Mouse (Mus musculus): ENCODE data around the gene Mlf2. TPM values are rescaled to one million over a fixed set of nuclear protein-coding genes. Genes with fewer than 3 reads are reported as not detected.
"Not testable (repeated sequence)": the region's sequence is repeated elsewhere in the genome, so short reads cannot be mapped to it uniquely, and the experiment has no call there.

Gene Mlf2
- polyA plus RNA-seq, 1 experiment from 2014 or later = 396 TPM

DNA sequence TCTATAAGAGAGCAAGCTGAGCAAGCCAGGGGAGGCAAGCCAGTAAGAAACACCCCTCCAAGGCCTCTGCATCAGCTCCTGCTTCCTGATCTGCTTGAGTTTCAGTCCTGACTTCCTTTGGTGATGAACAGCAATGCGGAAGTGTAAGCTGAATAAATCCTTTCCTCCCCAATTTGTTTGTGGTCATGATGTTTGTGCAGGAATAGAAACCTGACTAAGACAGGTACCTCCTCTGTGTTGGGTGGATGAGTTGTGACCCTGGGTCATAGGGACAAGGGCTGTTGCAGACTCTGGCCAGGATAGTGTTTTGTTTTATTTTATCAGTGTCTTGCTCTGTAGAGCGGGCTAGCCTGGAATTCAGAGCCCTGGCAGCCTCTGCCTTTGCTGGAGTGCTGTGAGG is 37.1 kb upstream of the Mlf2 start:
- not testable (repeated sequence) for H3K9ac ChIP-seq (ENCODE audit: low read depth, low read length); H3K4me1 ChIP-seq (ENCODE audit: control insufficient read depth, insufficient read depth, low read length); H3K9me3 ChIP-seq (ENCODE audit: control insufficient read depth, low read length); ATAC-seq (ENCODE audit: low FRiP score, low TSS enrichment); H3K27ac ChIP-seq (ENCODE audit: low read depth, low read length); H3K4me3 ChIP-seq (ENCODE audit: low read length); H3K36me3 ChIP-seq (ENCODE audit: control insufficient read depth, insufficient read depth, low read length); H3K27me3 ChIP-seq (ENCODE audit: control insufficient read depth, insufficient read depth, low read length); H3K4me2 ChIP-seq (replicated peaks; ENCODE audit: low read depth, low read length)
- 66% methylated on average over 2 of the region's 2 CpGs for WGBS

DNA sequence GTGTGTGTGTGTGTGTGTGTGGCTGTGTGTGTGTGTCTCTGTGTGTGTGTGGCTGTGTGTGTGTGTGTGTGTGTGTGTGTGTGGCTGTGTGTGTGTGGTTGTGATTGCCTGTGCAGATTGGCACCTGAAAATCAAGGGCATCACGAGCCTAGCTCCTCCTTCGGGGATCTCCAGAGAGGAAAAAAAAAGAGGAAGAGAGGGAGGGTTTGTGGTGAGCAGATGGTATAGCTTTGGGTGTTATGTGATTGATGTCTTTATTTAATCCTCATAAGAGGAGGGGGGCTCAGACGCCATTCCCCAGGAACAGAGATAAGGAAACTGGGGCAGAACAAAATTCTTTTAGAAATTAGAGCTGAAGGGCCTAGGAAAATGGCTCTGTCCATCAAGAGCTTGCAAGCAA is 32.8 kb upstream of the Mlf2 start:
- WGBS = 48% methylated on average over 3 of the region's 3 CpGs
- no peak overlapping the region for H3K4me3 ChIP-seq (ENCODE audit: low read length)
- H3K27me3 ChIP-seq (ENCODE audit: control insufficient read depth, insufficient read depth, low read length) = no peaks in the 10 kb centered on the region
- no peaks in the 10 kb centered on the region for H3K9me3 ChIP-seq (ENCODE audit: control insufficient read depth, low read length)
- H3K27ac ChIP-seq (ENCODE audit: low read depth, low read length) = no peak overlapping the region
- no peaks in the 10 kb centered on the region for H3K4me1 ChIP-seq (ENCODE audit: control insufficient read depth, insufficient read depth, low read length)
- no peak for ATAC-seq (ENCODE audit: low FRiP score, low TSS enrichment)
- H3K36me3 ChIP-seq (ENCODE audit: control insufficient read depth, insufficient read depth, low read length) = no peaks in the 10 kb centered on the region
- no peak overlapping the region for H3K9ac ChIP-seq (ENCODE audit: low read depth, low read length)
- no peak overlapping the region for H3K4me2 ChIP-seq (replicated peaks; ENCODE audit: low read depth, low read length)

DNA sequence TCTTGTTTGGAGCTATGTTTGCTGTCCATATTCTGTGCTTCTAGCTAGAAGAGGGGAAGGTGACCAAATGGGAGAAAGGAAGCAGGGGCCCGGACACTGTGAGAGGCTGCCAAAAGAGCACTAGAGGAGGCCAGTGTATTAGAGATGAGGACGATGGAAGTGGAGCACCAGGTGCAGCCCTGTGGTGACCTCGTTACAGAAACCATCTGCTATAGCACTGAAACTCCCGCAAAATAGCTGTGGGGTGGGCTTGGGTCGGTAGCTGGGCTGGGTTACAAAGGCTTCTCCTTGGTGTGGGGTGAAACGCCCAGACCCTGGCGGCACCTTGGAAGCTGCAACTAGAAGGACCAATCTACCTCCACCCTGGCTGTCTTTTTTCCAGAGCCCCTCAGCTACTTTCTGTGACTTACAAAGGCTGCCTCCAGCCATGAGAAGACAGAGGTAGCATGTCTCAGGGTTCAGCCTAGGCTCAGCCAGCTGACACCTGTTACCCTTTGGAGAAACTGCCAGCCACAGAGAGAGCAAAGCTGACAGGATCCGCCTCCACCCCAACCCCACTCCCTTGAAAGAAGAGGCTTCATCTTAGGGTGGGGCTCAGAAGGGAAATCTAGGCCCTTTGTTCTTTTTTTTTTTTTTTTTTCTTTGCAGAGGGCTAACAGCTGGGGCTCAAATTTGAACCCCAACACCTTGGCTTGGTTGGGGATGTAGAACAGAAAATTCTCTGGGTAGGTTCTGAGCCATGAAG is 31.0 kb upstream of the Mlf2 start:
- H3K4me2 ChIP-seq (replicated peaks; ENCODE audit: low read depth, low read length) = no peak overlapping the region
- H3K9me3 ChIP-seq (ENCODE audit: control insufficient read depth, low read length) = no peaks in the 10 kb centered on the region
- peaks cover 8% of the 10 kb centered on the region for H3K4me1 ChIP-seq (ENCODE audit: control insufficient read depth, insufficient read depth, low read length)
- no peak overlapping the region for H3K27ac ChIP-seq (ENCODE audit: low read depth, low read length)
- no peak for ATAC-seq (ENCODE audit: low FRiP score, low TSS enrichment)
- no peak overlapping the region for H3K4me3 ChIP-seq (ENCODE audit: low read length)
- no peak overlapping the region for H3K9ac ChIP-seq (ENCODE audit: low read depth, low read length)
- WGBS = 62% methylated on average over 8 of the region's 8 CpGs
- H3K27me3 ChIP-seq (ENCODE audit: control insufficient read depth, insufficient read depth, low read length) = no peaks in the 10 kb centered on the region
- H3K36me3 ChIP-seq (ENCODE audit: control insufficient read depth, insufficient read depth, low read length) = no peaks in the 10 kb centered on the region

DNA sequence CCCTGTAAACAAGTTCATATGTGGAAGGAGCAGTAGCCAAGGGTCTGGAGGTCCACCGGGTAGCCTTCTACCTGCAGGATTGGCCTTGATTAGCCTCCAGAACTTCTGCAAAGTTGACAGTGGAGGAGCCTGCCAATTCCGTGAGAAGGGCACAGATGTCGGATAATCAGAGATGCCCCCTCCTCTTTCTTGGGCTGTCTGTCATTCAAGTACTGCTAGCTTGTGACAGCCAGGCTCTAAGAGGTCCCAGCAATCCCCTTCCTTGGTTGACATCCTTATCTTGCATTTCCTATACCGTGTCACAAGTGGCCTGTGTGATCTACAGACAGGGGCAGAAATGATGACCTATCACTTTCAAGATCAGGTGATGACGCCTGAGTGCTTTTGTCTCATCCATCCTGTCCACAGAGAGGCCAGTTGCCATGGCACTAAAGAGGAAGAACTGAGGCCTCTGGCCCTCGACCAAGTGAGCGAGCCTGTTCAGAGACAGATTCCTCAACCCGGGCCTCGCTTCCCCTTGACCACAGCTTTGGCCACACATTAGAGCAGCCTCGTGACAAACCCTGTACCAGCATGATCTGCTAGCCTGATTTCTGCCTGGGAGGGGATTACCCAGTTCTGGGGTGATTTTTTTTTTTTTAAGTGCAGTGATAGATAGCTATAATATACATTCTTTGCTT is 30.2 kb upstream of the Mlf2 start:
- no peak overlapping the region for H3K9ac ChIP-seq (ENCODE audit: low read depth, low read length)

DNA sequence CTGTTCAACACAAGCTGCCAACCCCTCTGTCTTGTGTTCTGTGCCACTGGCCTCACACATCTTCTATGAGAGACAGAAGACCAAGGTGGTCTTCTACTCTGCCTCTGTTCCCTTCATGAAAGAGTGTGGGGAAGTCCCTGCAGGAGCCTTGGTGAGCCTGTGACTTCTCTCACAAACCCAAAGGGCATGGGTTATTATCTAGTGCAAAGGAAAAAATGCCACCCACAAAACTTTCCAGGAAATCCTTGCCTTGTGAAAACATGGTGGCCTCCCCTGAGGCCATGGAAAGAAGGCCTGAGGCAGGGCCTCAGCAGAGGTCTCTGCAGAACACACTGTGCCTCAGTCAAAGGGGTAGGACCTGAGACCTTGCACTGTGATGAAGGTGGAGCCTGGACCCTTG is 29.3 kb upstream of the Mlf2 start:
- H3K27me3 ChIP-seq (ENCODE audit: control insufficient read depth, insufficient read depth, low read length) = no peaks in the 10 kb centered on the region
- no peak overlapping the region for H3K9ac ChIP-seq (ENCODE audit: low read depth, low read length)
- H3K4me3 ChIP-seq (ENCODE audit: low read length) = no peak overlapping the region
- no peaks in the 10 kb centered on the region for H3K9me3 ChIP-seq (ENCODE audit: control insufficient read depth, low read length)
- no peak for ATAC-seq (ENCODE audit: low FRiP score, low TSS enrichment)
- H3K4me1 ChIP-seq (ENCODE audit: control insufficient read depth, insufficient read depth, low read length) = peaks cover 11% of the 10 kb centered on the region
- H3K36me3 ChIP-seq (ENCODE audit: control insufficient read depth, insufficient read depth, low read length) = no peaks in the 10 kb centered on the region
- H3K27ac ChIP-seq (ENCODE audit: low read depth, low read length) = no peak overlapping the region
- no peak overlapping the region for H3K4me2 ChIP-seq (replicated peaks; ENCODE audit: low read depth, low read length)

More for the DNA sequence above, 30.2 kb upstream of the Mlf2 start:
- no peak overlapping the region for H3K4me3 ChIP-seq (ENCODE audit: low read length)
- H3K4me2 ChIP-seq (replicated peaks; ENCODE audit: low read depth, low read length) = no peak overlapping the region
- H3K4me1 ChIP-seq (ENCODE audit: control insufficient read depth, insufficient read depth, low read length) = peaks cover 11% of the 10 kb centered on the region
- H3K9me3 ChIP-seq (ENCODE audit: control insufficient read depth, low read length) = no peaks in the 10 kb centered on the region
- H3K27ac ChIP-seq (ENCODE audit: low read depth, low read length) = no peak overlapping the region
- no peaks in the 10 kb centered on the region for H3K27me3 ChIP-seq (ENCODE audit: control insufficient read depth, insufficient read depth, low read length)
- no peak for ATAC-seq (ENCODE audit: low FRiP score, low TSS enrichment)
- WGBS = 63% methylated on average over 10 of the region's 10 CpGs
- H3K36me3 ChIP-seq (ENCODE audit: control insufficient read depth, insufficient read depth, low read length) = no peaks in the 10 kb centered on the region

DNA sequence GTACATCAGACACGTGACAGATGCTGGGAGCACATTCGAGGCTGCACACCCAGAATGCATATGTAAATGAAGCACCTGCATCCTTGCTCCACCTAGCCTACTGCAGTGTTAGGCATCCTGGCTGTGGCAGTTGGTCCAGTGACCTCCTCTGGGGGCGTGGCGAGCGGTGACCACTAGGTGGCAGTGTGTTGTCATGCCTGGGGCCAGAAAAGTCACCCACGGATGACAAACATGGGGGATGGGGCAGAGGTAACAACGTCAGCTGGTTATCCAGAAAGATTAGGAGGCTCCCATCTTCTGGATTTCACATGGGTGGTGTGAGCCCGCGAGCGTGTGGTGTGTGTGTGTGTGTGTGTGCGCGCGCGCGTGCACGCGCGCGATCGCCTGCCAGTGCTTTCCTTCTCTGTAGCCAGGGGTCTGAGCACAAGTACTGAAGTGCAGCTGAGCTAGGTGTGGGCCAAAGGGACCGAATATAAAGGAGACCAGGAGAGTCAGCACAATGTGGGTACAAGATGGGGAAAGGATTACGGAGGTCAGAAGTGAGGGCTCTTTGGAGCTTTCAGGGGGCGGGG is 27.5 kb upstream of the Mlf2 start:
- H3K4me2 ChIP-seq (replicated peaks; ENCODE audit: low read depth, low read length) = peak overlapping the region; percentile 72
- 0% methylated on average over 23 of the region's 23 CpGs for WGBS
- peaks cover 11% of the 10 kb centered on the region for H3K4me1 ChIP-seq (ENCODE audit: control insufficient read depth, insufficient read depth, low read length)
- peak overlapping the region; percentile 45 for H3K4me3 ChIP-seq (ENCODE audit: low read length)
- H3K36me3 ChIP-seq (ENCODE audit: control insufficient read depth, insufficient read depth, low read length) = no peaks in the 10 kb centered on the region
- no peaks in the 10 kb centered on the region for H3K27me3 ChIP-seq (ENCODE audit: control insufficient read depth, insufficient read depth, low read length)
- ATAC-seq (ENCODE audit: low FRiP score, low TSS enrichment) = peak; percentile 86
- peak overlapping the region; percentile 66 for H3K9ac ChIP-seq (ENCODE audit: low read depth, low read length)
- H3K9me3 ChIP-seq (ENCODE audit: control insufficient read depth, low read length) = no peaks in the 10 kb centered on the region
- peak overlapping the region; percentile 97 for H3K27ac ChIP-seq (ENCODE audit: low read depth, low read length)

DNA sequence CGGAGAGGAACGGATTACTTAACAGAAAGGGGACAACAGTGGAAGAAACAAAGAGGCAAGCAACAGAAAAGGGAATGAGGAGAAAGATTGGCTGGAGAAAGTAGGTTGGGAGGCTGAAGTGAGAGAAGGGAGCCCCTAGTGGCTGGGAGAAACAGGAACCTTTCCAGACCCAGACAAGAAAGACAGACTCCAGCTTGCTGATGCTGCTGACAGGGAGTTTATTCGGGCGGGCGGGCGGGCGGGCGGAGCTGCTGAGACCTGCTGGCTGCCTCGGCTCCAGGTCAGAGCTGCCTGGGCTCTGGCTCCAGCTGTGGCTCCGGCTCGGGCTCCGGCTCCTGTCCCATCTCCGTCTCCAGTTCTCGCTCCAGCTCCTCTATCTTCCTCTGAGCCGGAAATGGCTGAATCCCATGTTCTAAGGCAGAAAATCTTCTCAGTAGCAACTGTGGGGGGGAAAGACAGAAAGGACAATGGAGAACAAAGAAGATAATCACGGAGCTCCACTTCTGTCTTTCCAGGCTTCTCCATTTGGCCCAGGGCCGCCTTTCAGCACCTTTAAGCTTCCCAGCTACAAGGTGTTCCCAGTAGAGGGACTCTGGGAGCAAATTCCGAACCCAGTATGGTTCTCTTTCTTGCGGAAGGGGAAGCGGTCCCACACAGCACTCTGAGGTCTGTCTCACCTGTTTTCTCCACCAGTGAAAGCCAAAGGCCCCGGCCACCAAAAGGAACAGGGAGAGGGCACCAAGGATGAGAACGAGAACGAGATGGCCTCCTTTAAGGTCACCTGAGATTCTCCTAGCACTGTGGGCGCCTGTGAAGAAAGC is 26.8 kb upstream of the Mlf2 start:
- WGBS = 9% methylated on average over 24 of the region's 24 CpGs
- Histone ChIP-seq H3K27me3 (ENCODE audit: control insufficient read depth, insufficient read depth, low read length) (no peaks in the 10 kb centered on the region), H3K4me3 (ENCODE audit: low read length) (peak overlapping the region; percentile 45), H3K4me2 (replicated peaks; ENCODE audit: low read depth, low read length) (peak overlapping the region; percentile 72), H3K9me3 (ENCODE audit: control insufficient read depth, low read length) (no peaks in the 10 kb centered on the region), H3K4me1 (ENCODE audit: control insufficient read depth, insufficient read depth, low read length) (peaks cover 11% of the 10 kb centered on the region), H3K9ac (ENCODE audit: low read depth, low read length) (peak overlapping the region; percentile 66), H3K36me3 (ENCODE audit: control insufficient read depth, insufficient read depth, low read length) (no peaks in the 10 kb centered on the region), H3K27ac (ENCODE audit: low read depth, low read length) (peak overlapping the region; percentile 97)
- ATAC-seq (ENCODE audit: low FRiP score, low TSS enrichment) = peak; percentile 80

DNA sequence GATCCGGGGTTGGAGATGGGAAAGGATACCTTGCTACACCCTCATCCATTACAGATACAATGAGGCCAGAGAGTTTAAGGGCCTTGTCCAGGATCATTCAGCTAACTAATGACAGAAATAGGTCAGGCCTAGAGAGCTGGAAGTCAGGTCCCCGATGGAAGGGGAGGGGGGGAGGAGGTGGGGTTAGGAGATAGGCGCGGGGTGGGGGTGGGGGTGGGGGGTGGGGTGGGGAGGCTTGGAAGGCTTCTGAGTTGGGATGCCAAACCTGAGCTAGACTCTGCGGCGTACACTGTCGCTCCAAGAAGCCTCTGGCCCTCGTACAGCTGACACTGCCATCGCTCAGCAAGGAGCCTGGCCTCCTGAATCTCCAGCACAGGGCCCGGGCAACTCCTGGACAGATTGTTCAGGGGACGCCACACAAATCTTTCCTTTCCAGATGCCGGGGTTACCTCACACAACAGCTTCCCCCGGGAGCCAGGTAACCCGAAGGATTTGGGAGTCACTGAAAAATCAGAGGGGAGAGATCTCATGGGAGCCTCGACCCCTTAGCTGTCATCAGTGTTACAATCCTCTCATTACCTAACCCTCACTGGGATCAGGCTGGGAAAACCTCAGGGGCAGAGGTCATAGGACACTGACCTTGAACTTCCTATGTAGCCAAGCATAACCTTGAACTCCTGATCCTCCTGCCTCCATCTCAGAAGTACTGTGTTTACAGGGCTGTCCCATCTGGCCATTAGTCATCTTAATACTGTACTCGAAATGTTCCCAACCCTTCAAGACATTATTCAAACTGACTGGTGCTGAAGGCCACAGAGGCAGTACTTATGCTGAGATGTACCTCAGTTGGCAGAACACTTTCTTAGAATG is 26.0 kb upstream of the Mlf2 start:
- H3K9me3 ChIP-seq (ENCODE audit: control insufficient read depth, low read length) = no peaks in the 10 kb centered on the region
- ATAC-seq (ENCODE audit: low FRiP score, low TSS enrichment) = no peak
- peak overlapping the region; percentile 66; the same call in 1 of the 2 replicates for H3K9ac ChIP-seq (ENCODE audit: low read depth, low read length)
- H3K4me1 ChIP-seq (ENCODE audit: control insufficient read depth, insufficient read depth, low read length) = peaks cover 20% of the 10 kb centered on the region
- 35% methylated on average over 16 of the region's 16 CpGs for WGBS
- H3K4me3 ChIP-seq (ENCODE audit: low read length) = peak overlapping the region; percentile 45; the same call in 1 of the 2 replicates
- H3K27me3 ChIP-seq (ENCODE audit: control insufficient read depth, insufficient read depth, low read length) = 0 out of 2 replicates have a peak, but pooled peaks cover 3% of the 10 kb centered on the region
- H3K27ac ChIP-seq (ENCODE audit: low read depth, low read length) = peak overlapping the region; percentile 97
- H3K4me2 ChIP-seq (replicated peaks; ENCODE audit: low read depth, low read length) = peak overlapping the region; percentile 72
- no peaks in the 10 kb centered on the region for H3K36me3 ChIP-seq (ENCODE audit: control insufficient read depth, insufficient read depth, low read length)

Measured in kidney, embryonic 14.5 days (tissue).